Mouse (Mus musculus): ENCODE measurements around the gene Nmur1.

GRCm38 (mm10) chr1:86415144-86415543 lies 10.9 kb downstream of the Nmur1 start:
- TF ChIP-seq CTCF (IDR thresholded peaks at IDR 0.05; ENCODE audit: low read depth) (no peak), EP300 (IDR thresholded peaks at IDR 0.05; ENCODE audit: low read depth) (no peak)
